Mouse (Mus musculus): ENCODE measurements around the gene Miga1.

DNA sequence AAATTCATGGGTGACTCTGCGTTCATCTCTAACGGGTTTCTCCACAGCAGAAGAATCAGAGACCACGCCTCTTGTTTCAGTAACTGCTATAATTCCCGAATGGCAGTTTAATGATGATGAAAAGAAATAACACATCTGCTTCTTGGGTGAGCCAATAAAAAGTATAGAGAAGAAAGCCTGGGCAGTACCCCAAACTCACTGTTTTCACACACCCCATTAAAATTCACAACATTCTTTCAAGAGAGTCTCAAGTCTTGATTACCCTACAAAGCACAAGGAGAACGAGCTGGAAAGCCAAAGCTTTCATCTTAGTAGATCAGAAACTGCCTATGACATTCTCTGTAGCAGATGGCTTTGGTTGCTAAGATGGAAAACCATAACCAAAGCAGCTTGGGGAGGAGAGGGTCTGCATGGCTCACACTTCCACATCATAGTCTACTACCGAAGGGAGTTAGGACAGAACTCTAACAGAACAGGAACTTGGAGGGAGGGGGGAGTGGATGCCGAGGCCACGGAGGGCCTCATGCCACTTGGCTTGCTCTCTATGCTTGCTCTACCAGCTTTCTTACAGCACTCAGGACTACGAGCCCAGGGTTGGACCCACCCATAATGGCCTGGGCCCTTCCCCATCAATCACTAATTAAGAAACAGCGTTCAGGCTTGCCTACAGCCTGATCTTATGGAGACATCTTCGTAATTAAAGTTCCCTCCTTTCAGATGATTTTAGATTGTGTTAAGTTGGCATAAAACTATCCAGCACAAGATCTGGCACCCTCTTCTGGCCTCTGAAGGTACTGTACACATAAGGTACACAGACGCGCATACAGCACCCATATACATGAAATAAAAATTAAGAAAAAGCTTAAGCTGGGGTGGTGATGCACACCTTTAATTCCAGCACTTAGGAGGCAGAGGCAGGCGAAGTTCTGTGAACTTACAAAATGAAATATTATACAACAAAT lies 39.5 kb downstream of the Miga1 start:
- TF ChIP-seq ZC3H11A (IDR thresholded peaks at IDR 0.05; ENCODE audit: borderline replicate concordance, low read depth, low read length) (no peak), ZNF384 (IDR thresholded peaks at IDR 0.05; ENCODE audit: low read depth, low read length) (no peak)

Data from ES-E14 (cell line).